Mouse (Mus musculus): Measurements from ENCODE around the gene Ciz1.

The Ciz1 gene

DNA sequence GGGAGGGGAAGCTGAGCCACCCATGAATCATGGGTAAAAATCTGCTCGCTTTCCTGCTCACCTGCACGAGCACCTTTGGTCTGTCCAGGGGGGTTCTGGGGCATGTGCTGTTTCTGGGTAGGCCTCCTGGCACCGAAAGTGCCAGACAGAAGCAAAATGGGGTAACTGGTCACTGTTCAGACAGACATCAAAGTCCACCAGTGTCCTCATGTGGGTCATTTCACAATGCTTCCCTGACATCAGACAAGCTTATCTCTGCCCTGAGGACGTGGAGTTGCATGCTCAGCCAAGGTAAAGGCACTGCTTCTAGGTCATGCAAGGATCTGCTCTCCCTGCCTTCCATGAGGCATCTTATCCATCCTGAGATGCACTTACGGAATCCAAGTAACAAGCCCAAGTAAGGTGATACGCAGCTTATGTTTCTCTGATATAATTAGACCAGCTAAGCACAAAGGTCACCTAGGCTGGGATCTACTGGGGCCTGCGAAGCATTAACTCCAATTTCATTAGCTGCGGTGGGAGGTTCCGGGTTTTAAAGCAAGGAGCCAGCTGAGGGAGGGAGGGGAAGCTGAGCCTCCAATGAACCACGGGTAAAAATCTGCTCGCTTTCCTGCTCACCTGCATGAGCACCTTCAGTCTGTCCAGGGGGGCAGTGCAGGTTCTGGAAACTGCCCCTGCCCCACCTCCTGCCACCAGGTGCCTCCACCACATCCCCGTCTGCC lies 66.5 kb downstream of the Ciz1 start:
- no peak for DNase-seq (ENCODE audit: low spot score)

- peak; percentile 87 for DNase-seq (ENCODE audit: low spot score)
Observed at GRCm38 (mm10) chr2:32419359-32419758, 67.2 kb downstream of the Ciz1 start.

- DNase-seq (ENCODE audit: low spot score), result no peak
Observed at GRCm38 (mm10) chr2:32420066-32420608, 68.0 kb downstream of the Ciz1 start.

DNA sequence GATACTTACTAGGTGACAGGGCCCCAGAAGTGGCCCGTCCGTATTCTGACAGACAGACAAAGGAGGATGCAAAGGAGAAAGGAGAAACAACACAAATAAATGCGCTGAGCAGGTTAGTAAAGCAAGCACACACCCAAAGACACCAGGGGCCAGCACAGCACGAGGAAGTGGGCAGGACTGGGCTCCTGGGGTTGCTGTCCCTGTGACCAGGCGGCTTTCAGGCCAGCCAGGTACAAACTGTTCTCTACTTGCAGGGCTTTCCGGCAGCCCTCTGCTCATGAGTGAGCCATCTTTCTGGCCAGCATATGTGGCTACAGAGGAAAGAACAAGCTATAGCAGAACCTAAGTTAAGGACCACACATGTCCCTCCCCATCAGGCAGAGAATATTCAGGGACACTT lies 68.5 kb downstream of the Ciz1 start:
- DNase-seq (ENCODE audit: low spot score), result no peak

GRCm38 (mm10) chr2:32421851-32422251 lies 69.7 kb downstream of the Ciz1 start:
- DNase-seq (ENCODE audit: low spot score), result no peak

DNA sequence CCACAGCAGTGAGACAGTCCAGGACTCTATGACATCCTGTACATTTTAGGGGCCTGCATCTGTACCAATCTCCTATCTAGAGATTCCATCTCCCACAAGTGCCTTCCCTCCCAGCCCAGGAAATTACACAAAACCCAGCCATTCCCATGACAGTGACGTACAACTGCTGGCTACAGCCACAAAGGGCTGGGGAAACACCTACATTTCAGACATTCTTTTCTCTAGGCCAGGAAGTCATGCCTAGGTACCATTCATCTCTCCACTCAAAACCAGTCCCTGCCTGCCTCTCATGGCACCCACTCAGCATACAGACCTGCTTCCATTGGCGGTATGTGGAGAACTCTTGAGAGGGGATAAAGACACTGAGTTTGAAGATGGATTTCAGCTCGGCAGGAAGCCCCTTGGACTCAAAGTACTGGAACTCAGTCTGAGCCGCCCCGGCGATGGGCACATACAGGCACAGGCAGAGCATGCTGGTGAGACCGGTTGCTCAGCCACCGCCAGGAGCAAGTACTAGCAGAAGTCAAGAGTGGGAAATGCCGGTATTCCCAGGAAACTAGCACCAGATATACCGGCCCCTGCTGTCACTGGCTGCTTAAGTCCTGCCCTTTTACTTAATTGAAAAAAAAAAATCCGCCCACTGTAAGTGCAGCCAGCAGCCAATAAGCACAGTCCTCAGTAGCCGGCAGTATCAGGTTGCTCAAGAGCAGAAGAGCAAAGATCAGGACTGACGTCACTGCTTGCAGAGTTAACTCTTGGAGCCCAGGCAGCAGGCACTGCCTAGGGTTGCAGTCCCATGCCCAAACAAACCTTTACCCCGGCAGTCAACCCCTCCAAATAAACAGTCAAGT lies 71.6 kb downstream of the Ciz1 start:
- peak; percentile 92 for DNase-seq (ENCODE audit: low spot score)

DNA sequence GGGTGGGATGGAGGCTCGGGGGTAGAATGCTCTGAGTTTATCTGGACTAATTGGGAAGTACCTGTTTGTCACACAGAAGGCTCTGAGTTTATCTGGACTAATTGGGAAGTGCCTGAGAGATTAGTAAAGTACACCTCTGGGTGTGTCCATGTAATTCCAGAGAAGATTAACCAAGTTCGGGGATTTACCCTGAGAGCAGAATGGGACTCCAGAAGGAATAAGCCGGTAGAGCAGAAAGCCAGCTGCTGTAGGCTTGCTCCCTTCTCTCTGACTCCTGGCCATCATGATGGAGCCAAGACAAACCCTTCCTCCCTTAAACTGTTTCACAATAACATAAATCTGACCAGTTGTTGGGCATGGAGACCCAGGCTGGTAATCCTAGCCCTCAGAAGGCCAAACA lies 72.7 kb downstream of the Ciz1 start:
- DNase-seq (ENCODE audit: low spot score), result no peak

- DNase-seq (ENCODE audit: low spot score), result no peak
Observed at GRCm38 (mm10) chr2:32425568-32425967, 73.4 kb downstream of the Ciz1 start.

DNA sequence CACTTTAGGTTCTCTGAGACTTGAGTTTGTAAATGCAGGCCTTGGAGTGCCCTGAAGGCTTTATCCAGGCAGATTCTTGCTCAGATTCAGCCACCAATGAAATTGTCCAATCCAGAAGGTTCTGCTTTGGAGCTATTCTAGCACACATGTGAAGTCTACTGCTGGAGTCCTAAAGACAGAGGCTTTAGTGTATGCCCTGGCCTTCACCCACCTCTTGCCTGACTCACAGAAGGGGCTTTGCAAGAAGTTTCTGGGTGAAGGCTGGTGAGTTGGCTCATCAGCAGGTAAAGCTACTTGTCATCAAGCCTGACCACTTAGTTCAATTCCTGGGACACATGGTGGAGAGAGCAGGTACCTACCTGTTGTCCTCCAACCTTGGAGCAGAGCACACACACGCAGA lies 74.0 kb downstream of the Ciz1 start:
- DNase-seq (ENCODE audit: low spot score), result no peak

DNA sequence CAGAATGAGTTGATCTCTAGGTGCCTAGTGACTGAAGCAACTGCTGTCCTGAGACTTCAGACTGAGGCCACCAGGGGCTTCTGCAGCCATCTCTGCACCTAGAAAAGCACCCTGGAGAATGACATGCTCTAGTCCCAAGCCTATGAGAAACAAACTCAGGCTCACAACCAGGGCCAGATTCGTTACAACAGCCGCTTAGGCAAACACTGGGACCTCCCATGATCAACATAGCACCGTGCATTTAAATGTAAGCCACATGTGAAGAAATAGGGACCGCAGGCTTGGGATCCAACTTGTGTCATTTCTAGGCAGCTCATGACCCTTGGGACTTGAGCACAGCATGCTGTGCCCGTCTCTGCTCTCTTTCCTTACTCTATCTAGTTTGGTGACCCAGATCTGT lies 75.6 kb downstream of the Ciz1 start:
- DNase-seq (ENCODE audit: low spot score), result no peak

GRCm38 (mm10) chr2:32428262-32428722 lies 76.2 kb downstream of the Ciz1 start:
- DNase-seq (ENCODE audit: low spot score), result peak; percentile 80

- no peak for DNase-seq (ENCODE audit: low spot score)
Observed at GRCm38 (mm10) chr2:32429215-32429891, 77.2 kb downstream of the Ciz1 start.

All from lung, postnatal 25 days (tissue).